Mouse (Mus musculus) fat pad, adult 2 months (tissue): Measurements from ENCODE around the gene Cnksr1.

ENCODE experiments used
- DNase-seq: peaks from one replicate; pipeline ENCODE4 v3.0.0-alpha.2; 2011; ENCODE audit warnings: low read depth, low spot score; ENCODE audit errors: extremely low read depth

The Cnksr1 gene

DNA sequence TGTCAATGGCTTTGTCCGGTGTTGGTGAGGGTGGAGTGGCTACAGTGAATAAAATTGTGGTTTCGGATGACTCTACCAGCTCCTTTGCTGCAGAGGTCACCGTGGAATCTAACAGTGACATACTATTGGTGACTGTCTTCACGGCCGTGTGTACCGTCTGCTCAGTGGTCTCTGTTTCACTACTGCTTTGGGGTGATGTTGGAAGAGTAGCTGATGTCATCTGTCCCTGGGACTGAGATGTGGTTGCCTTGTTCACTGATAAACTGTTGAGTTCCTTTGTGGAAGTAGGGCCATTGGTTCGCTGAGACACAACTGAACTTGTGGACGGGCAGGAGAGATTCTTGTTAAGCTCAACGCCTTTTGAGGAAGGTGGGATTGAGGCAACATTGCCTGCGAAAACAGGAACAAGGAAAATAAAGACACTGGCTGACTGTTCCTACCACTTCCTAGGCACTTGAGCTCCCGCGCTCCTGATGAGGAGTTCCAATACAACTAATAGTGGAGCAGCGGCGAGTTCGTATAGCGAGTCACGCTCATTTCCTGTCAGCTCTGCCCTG is 34.8 kb downstream of the Cnksr1 start:
- DNase-seq, result no peak

DNA sequence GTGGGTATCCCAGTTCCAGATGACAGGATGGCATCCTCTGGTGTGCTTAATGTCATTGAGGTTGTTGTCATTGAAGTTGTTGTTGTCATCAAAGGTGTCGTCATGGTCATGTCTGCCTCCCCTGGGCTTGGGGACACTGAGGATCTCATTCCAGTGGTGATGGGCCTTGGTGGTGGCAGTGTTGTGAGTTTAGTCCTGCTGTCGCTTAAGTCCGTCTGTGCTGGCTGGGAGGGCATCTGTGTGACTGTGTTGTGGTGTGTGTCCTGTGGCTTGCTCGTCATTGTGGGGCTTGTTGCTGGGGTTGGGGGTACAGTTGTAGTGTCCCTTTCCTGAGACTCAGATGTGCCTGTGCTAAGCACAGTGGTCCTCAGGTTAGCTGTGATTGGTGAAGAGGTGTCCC is 35.3 kb downstream of the Cnksr1 start, which contains the start of gene Gm7534:
Gene Gm7534 (minus strand): TSS at position 101 of the 400 bp plus-strand sequence.
- DNase-seq, result no peak

DNA sequence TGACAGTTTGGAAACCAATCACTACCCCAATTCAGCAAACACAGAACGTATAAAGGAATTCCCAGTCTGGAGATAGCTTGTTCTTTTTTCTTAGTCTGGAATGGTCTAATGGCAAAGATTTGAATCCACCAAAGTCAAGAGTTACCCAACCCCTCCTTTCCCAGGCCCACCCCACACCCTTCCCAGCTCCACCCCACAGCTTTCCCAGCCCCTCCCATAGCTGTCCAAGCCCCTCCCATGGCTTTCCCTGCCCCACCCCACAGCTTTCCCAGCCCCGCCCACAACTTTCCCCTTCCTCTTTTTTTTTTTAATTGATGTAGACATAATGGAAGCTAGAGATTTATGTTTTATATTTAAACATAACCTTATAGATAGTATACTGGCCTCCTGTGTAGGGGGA is 38.8 kb downstream of the Cnksr1 start:
- DNase-seq, result no peak

DNA sequence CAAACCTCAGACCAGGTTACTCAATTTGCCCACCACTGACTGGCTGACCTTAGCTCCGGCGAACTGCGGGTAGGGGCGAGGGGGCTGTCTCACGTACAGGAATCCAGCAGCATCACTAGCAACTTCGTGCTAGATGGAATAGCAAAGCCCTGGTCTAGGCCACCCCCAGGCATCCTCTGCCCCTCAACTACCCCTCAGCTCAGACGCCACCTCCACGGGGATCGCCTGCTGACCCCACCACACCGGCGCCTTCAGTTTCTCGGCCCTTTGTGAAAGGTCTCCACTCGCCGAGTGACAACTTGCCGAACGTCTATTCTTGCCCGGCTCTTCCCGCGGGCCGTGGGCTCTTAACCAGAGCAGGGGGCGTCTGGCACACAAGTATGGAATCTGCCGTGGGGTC is 51.9 kb downstream of the Cnksr1 start:
- no peak for DNase-seq

DNA sequence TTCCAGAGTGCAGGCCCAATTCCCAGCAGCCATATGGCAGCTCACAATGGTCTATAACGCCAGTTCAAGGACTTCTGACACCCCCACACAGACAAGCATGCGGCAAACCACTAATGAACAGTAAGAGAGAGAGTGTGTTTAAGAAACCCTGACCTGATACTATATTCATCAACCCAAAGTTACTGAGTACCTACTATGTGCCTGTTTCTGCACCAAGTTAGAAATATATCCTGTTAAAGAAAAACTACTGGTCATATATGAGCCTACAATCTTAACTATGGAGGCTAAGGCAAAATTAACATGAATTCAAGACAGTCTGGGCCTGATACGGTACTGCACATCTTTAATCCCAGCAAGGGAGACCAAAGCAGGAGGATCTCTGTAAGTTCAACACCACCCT is 52.6 kb downstream of the Cnksr1 start:
- no peak for DNase-seq

DNA sequence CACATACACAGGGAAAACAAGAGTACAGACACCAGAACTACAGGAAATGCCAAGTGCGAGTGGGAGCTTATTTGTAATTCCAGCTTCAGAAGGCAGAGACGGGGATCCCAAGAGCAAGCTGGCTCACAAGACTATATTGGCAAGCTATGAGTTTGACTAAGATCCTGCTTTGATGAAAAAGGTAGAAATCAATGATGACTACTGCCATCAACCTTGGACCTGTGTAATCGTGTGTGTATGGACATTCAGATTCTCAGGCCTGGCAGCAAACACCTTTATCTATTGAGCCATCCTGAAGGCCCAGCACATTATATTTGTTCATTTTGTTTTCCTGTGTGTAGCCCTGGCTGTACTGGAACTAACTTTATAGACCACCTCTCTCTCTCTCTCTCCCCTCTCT is 54.5 kb downstream of the Cnksr1 start:
- DNase-seq, result no peak

DNA sequence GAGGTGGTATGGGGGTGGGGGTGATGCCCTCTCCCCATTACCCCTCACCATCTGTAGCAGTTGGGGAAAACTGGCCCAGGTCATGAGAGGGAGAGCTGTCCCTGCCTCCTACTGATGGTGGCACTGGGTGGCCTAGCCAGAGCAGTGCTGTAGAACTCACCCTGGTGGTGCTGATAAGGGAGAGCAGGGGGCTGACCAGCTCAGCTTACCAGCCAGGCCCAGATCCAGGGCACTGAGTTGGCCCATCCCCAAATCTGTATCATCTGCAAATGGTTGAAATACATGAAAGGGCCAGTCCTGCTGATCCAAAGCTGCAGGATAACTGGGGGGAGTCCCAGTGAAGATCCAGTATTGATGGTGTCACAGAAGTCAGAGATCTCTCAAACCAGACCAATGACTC is 56.4 kb downstream of the Cnksr1 start:
- no peak for DNase-seq

DNA sequence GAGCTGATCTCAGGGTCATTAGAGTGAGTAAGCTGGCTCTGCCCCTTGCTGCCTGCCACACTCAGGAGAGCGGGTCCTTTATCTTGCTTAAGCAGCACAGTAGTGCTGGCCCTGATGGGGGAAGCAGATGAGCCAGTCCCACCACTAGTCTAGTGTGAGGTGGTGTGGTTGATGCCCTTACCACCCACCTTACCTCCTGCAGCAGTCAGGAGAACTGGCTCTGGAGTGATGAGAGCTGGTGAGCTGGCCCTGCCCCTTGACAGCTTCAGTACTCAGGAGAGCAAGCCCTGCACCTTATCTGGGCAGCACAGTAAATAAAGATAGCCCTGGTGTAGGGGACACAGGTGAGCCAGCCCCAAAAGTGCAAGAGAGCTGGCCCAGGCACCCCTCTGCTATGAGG is 57.1 kb downstream of the Cnksr1 start:
- no peak for DNase-seq
